Mouse (Mus musculus): Measurements from ENCODE around the gene Zfp518b. TPM values are rescaled to one million over a fixed set of nuclear protein-coding genes. Genes with fewer than 3 reads are reported as not detected.

Zfp518b gene
- polyA plus RNA-seq, 1 experiment, result 3.3 TPM

- H3K27me3 ChIP-seq (ENCODE audit: control insufficient read depth, insufficient read depth, insufficient read length), result peaks cover 6% of the 10 kb centered on the region
- no peaks in the 10 kb centered on the region for H3K36me3 ChIP-seq (ENCODE audit: control insufficient read depth, insufficient read depth)
- no peak overlapping the region for H3ac ChIP-seq (ENCODE audit: control insufficient read depth, insufficient read length, low read depth)
- peaks cover 9% of the 10 kb centered on the region for H3K79me2 ChIP-seq (ENCODE audit: control insufficient read depth, insufficient read depth)
- no peak for TF ChIP-seq MAX (IDR thresholded peaks at IDR 0.05)
- H3K4me3 ChIP-seq (ENCODE audit: insufficient read depth, poor library complexity, severe bottlenecking), result no peak overlapping the region
- H3K79me3 ChIP-seq (ENCODE audit: low read depth), result no peaks in the 10 kb centered on the region
These were observed 3.1 kb upstream of the Zfp518b start for GRCm38 (mm10) chr5:38687694-38688093.

- no peaks in the 10 kb centered on the region for H3K79me2 ChIP-seq (ENCODE audit: control insufficient read depth, insufficient read depth)
- H3ac ChIP-seq (ENCODE audit: control insufficient read depth, insufficient read length, low read depth), result no peak overlapping the region
- TF ChIP-seq USF1 (IDR thresholded peaks at IDR 0.05; ENCODE audit: low read depth), result no peak
- no peak for TF ChIP-seq CEBPB (IDR thresholded peaks at IDR 0.05; ENCODE audit: low read depth)
- TF ChIP-seq MAX (IDR thresholded peaks at IDR 0.05), result no peak
- TF ChIP-seq MYOD1 (IDR thresholded peaks at IDR 0.05; ENCODE audit: control insufficient read depth, insufficient read length, low read depth), result no peak
- TF ChIP-seq FOSL1 (IDR thresholded peaks at IDR 0.05; ENCODE audit: insufficient read depth, low read length, poor library complexity, severe bottlenecking), result no peak
- no peak for TF ChIP-seq CTCF (IDR thresholded peaks at IDR 0.05; ENCODE audit: control insufficient read depth, insufficient read depth, insufficient read length)
- no peak for TF ChIP-seq MYOG (IDR thresholded peaks at IDR 0.05; ENCODE audit: control insufficient read depth, extremely low read depth, insufficient read length)
- no peaks in the 10 kb centered on the region for H3K27me3 ChIP-seq (ENCODE audit: control insufficient read depth, insufficient read depth, insufficient read length)
- no peak overlapping the region for H3K4me3 ChIP-seq (ENCODE audit: insufficient read depth, poor library complexity, severe bottlenecking)
- no peaks in the 10 kb centered on the region for H3K79me3 ChIP-seq (ENCODE audit: low read depth)
- H3K36me3 ChIP-seq (ENCODE audit: control insufficient read depth, insufficient read depth), result no peaks in the 10 kb centered on the region
These were observed 25.8 kb downstream of the Zfp518b start for GRCm38 (mm10) chr5:38658836-38659235.

- TF ChIP-seq MYOD1 (IDR thresholded peaks at IDR 0.05; ENCODE audit: control insufficient read depth, insufficient read length, low read depth) (no peak), MYOG (IDR thresholded peaks at IDR 0.05; ENCODE audit: control insufficient read depth, extremely low read depth, insufficient read length) (no peak), CTCF (IDR thresholded peaks at IDR 0.05; ENCODE audit: control insufficient read depth, insufficient read depth, insufficient read length) (no peak), CEBPB (IDR thresholded peaks at IDR 0.05; ENCODE audit: low read depth) (no peak), USF1 (IDR thresholded peaks at IDR 0.05; ENCODE audit: low read depth) (no peak), FOSL1 (IDR thresholded peaks at IDR 0.05; ENCODE audit: insufficient read depth, low read length, poor library complexity, severe bottlenecking) (no peak), MAX (IDR thresholded peaks at IDR 0.05) (no peak)
- no peak overlapping the region for H3K4me3 ChIP-seq (ENCODE audit: insufficient read depth, poor library complexity, severe bottlenecking)
These were observed 28.4 kb downstream of the Zfp518b start for GRCm38 (mm10) chr5:38656204-38656603.

GRCm38 (mm10) chr5:38655421-38655928, 29.2 kb downstream of the Zfp518b start:
- H3K79me3 ChIP-seq (ENCODE audit: low read depth), result no peaks in the 10 kb centered on the region
- TF ChIP-seq FOSL1 (IDR thresholded peaks at IDR 0.05; ENCODE audit: insufficient read depth, low read length, poor library complexity, severe bottlenecking), result no peak
- TF ChIP-seq MYOD1 (IDR thresholded peaks at IDR 0.05; ENCODE audit: control insufficient read depth, insufficient read length, low read depth), result no peak
- no peak for TF ChIP-seq CTCF (IDR thresholded peaks at IDR 0.05; ENCODE audit: control insufficient read depth, insufficient read depth, insufficient read length)
- no peak for TF ChIP-seq MAX (IDR thresholded peaks at IDR 0.05)
- TF ChIP-seq CEBPB (IDR thresholded peaks at IDR 0.05; ENCODE audit: low read depth), result no peak
- TF ChIP-seq MYOG (IDR thresholded peaks at IDR 0.05; ENCODE audit: control insufficient read depth, extremely low read depth, insufficient read length), result no peak
- TF ChIP-seq USF1 (IDR thresholded peaks at IDR 0.05; ENCODE audit: low read depth), result no peak
- no peak overlapping the region for H3ac ChIP-seq (ENCODE audit: control insufficient read depth, insufficient read length, low read depth)
- H3K27me3 ChIP-seq (ENCODE audit: control insufficient read depth, insufficient read depth, insufficient read length), result no peaks in the 10 kb centered on the region
- H3K79me2 ChIP-seq (ENCODE audit: control insufficient read depth, insufficient read depth), result no peaks in the 10 kb centered on the region
- H3K36me3 ChIP-seq (ENCODE audit: control insufficient read depth, insufficient read depth), result no peaks in the 10 kb centered on the region
- H3K4me3 ChIP-seq (ENCODE audit: insufficient read depth, poor library complexity, severe bottlenecking), result no peak overlapping the region

More at GRCm38 (mm10) chr5:38656204-38656603, 28.4 kb downstream of the Zfp518b start:
- Histone ChIP-seq H3K79me3 (ENCODE audit: low read depth) (no peaks in the 10 kb centered on the region), H3K36me3 (ENCODE audit: control insufficient read depth, insufficient read depth) (no peaks in the 10 kb centered on the region), H3ac (ENCODE audit: control insufficient read depth, insufficient read length, low read depth) (no peak overlapping the region), H3K27me3 (ENCODE audit: control insufficient read depth, insufficient read depth, insufficient read length) (no peaks in the 10 kb centered on the region), H3K79me2 (ENCODE audit: control insufficient read depth, insufficient read depth) (no peaks in the 10 kb centered on the region)

GRCm38 (mm10) chr5:38654571-38654970, 30.1 kb downstream of the Zfp518b start:
- no peaks in the 10 kb centered on the region for H3K79me2 ChIP-seq (ENCODE audit: control insufficient read depth, insufficient read depth)
- no peaks in the 10 kb centered on the region for H3K79me3 ChIP-seq (ENCODE audit: low read depth)
- no peak overlapping the region for H3ac ChIP-seq (ENCODE audit: control insufficient read depth, insufficient read length, low read depth)
- TF ChIP-seq FOSL1 (IDR thresholded peaks at IDR 0.05; ENCODE audit: insufficient read depth, low read length, poor library complexity, severe bottlenecking) (no peak), MYOG (IDR thresholded peaks at IDR 0.05; ENCODE audit: control insufficient read depth, extremely low read depth, insufficient read length) (no peak), USF1 (IDR thresholded peaks at IDR 0.05; ENCODE audit: low read depth) (no peak), CEBPB (IDR thresholded peaks at IDR 0.05; ENCODE audit: low read depth) (no peak), CTCF (IDR thresholded peaks at IDR 0.05; ENCODE audit: control insufficient read depth, insufficient read depth, insufficient read length) (no peak), MAX (IDR thresholded peaks at IDR 0.05) (no peak), MYOD1 (IDR thresholded peaks at IDR 0.05; ENCODE audit: control insufficient read depth, insufficient read length, low read depth) (no peak)
- H3K4me3 ChIP-seq (ENCODE audit: insufficient read depth, poor library complexity, severe bottlenecking), result no peak overlapping the region
- H3K36me3 ChIP-seq (ENCODE audit: control insufficient read depth, insufficient read depth), result no peaks in the 10 kb centered on the region
- no peaks in the 10 kb centered on the region for H3K27me3 ChIP-seq (ENCODE audit: control insufficient read depth, insufficient read depth, insufficient read length)

GRCm38 (mm10) chr5:38653101-38653500, 31.5 kb downstream of the Zfp518b start:
- H3K36me3 ChIP-seq (ENCODE audit: control insufficient read depth, insufficient read depth), result no peaks in the 10 kb centered on the region
- H3K79me2 ChIP-seq (ENCODE audit: control insufficient read depth, insufficient read depth), result no peaks in the 10 kb centered on the region
- no peaks in the 10 kb centered on the region for H3K27me3 ChIP-seq (ENCODE audit: control insufficient read depth, insufficient read depth, insufficient read length)
- TF ChIP-seq FOSL1 (IDR thresholded peaks at IDR 0.05; ENCODE audit: insufficient read depth, low read length, poor library complexity, severe bottlenecking), result no peak
- TF ChIP-seq CEBPB (IDR thresholded peaks at IDR 0.05; ENCODE audit: low read depth), result no peak
- no peak for TF ChIP-seq MAX (IDR thresholded peaks at IDR 0.05)
- TF ChIP-seq USF1 (IDR thresholded peaks at IDR 0.05; ENCODE audit: low read depth), result no peak
- TF ChIP-seq MYOG (IDR thresholded peaks at IDR 0.05; ENCODE audit: control insufficient read depth, extremely low read depth, insufficient read length), result no peak
- TF ChIP-seq MYOD1 (IDR thresholded peaks at IDR 0.05; ENCODE audit: control insufficient read depth, insufficient read length, low read depth), result no peak
- TF ChIP-seq CTCF (IDR thresholded peaks at IDR 0.05; ENCODE audit: control insufficient read depth, insufficient read depth, insufficient read length), result no peak
- no peak overlapping the region for H3ac ChIP-seq (ENCODE audit: control insufficient read depth, insufficient read length, low read depth)
- no peaks in the 10 kb centered on the region for H3K79me3 ChIP-seq (ENCODE audit: low read depth)
- H3K4me3 ChIP-seq (ENCODE audit: insufficient read depth, poor library complexity, severe bottlenecking), result no peak overlapping the region

All from C2C12 (cell line).